Mouse (Mus musculus) bone marrow, adult 2 months (tissue): Measurements from ENCODE around the gene Serbp1.

Source experiments
- CTCF ChIP-seq: fragments of 200-500 bp; IDR thresholded peaks from 2 replicates; pipeline ENCODE4 v1.5.1; 2011; ENCODE audit warnings: low read length, control low read depth; ENCODE audit not compliant: control insufficient read depth, insufficient read depth
- POLR2A ChIP-seq: fragments of 200-500 bp; IDR thresholded peaks from 2 replicates; pipeline ENCODE4 v1.6.1; 2011; ENCODE audit warnings: low read depth, mild to moderate bottlenecking, control low read depth, low read length, borderline replicate concordance; ENCODE audit not compliant: control insufficient read depth

GRCm38 (mm10) chr6:67193591-67193990 lies 44.4 kb upstream of the Serbp1 start:
- TF ChIP-seq CTCF: no peak
- TF ChIP-seq POLR2A: no peak
